Mouse (Mus musculus): ENCODE data around the gene 1110057P08Rik.

- no peak for TF ChIP-seq CTCF (IDR thresholded peaks at IDR 0.05)
- TF ChIP-seq EP300 (IDR thresholded peaks at IDR 0.05), result no peak
Measured at GRCm38 (mm10) chr16:89157652-89158051, 16.9 kb upstream of the 1110057P08Rik start, which contains the start of gene Gm9789.

All from lung, postnatal 0 days (tissue).